Mouse (Mus musculus) gastrocnemius, postnatal 14 days (tissue): ENCODE data around the gene Vwc2. TPM values are rescaled to one million over a fixed set of nuclear protein-coding genes. Genes with fewer than 3 reads are reported as not detected.

Experiments
- DNase-seq: peaks from one replicate; pipeline ENCODE4 v3.0.0; 2021; ENCODE audit warnings: mixed read lengths
- intact Hi-C: fragments of 180-260 bp; cut with DNase I; formaldehyde crosslinking; loops from one replicate; pipeline ENCODE4 v1.15.1; 2025; ENCODE audit warnings: low total_unique reads
- long read RNA-seq, 2 experiments: library from polyadenylated mRNA; stranded (forward); transcript quantifications; one replicate each; pipeline ENCODE4 v2.0.0; 2021
- total RNA-seq, 2 experiments: library from RNA; stranded (reverse); gene quantifications; 2 replicates each; pipeline ENCODE4 v1.2.3; 2021

The Vwc2 gene
- total RNA-seq = under 1 TPM; 0.38 to 0.90 TPM
- long read RNA-seq, experiment 1, partial matches to known transcripts = 1 of 1 reads
- long read RNA-seq, experiment 1, other reads (novel, unspliced or antisense) = 0 of 1 reads
- long read RNA-seq, experiment 2 = 0 reads

GRCm38 (mm10) chr11:11113576-11114233 lies at the start of gene Vwc2:
TSS of gene Vwc2 (plus strand) at chr11:11114223.
- DNase-seq = peak; percentile 16
- intact Hi-C loops = no loop called here

- no peak for DNase-seq
- intact Hi-C loops = no loop called here
These were observed 25.8 kb upstream of the Vwc2 start for GRCm38 (mm10) chr11:11088162-11088756.

- DNase-seq = no peak
- intact Hi-C loops = no loop called here
These were observed 16.4 kb upstream of the Vwc2 start for GRCm38 (mm10) chr11:11097606-11098005.

- intact Hi-C loops = no loop called here
- DNase-seq = no peak
These were observed 15.7 kb upstream of the Vwc2 start for GRCm38 (mm10) chr11:11098282-11098681.

GRCm38 (mm10) chr11:11099011-11099410 lies 15.0 kb upstream of the Vwc2 start:
- DNase-seq = no peak
- intact Hi-C loops = no loop called here

- no peak for DNase-seq
- intact Hi-C loops = no loop called here
These were observed 11.8 kb upstream of the Vwc2 start for GRCm38 (mm10) chr11:11102182-11102581.

GRCm38 (mm10) chr11:11102620-11103019 lies 11.4 kb upstream of the Vwc2 start:
- intact Hi-C loops = no loop called here

GRCm38 (mm10) chr11:11108922-11109321 lies 5.1 kb upstream of the Vwc2 start:
- intact Hi-C loops = no loop called here

More at GRCm38 (mm10) chr11:11102620-11103019, 11.4 kb upstream of the Vwc2 start:
- DNase-seq = no peak

GRCm38 (mm10) chr11:11114234-11115030 lies 409 bp downstream of the Vwc2 start:
- intact Hi-C loops = no loop called here
- DNase-seq = no peak

More at GRCm38 (mm10) chr11:11108922-11109321, 5.1 kb upstream of the Vwc2 start:
- no peak for DNase-seq

GRCm38 (mm10) chr11:11115031-11115647 lies 1.1 kb downstream of the Vwc2 start:
- intact Hi-C loops = no loop called here
- DNase-seq = no peak

- peak; percentile 13 for DNase-seq
- intact Hi-C loops = no loop called here
These were observed 1.9 kb downstream of the Vwc2 start for GRCm38 (mm10) chr11:11115648-11116590.

- DNase-seq = no peak
- intact Hi-C loops = no loop called here
These were observed 2.7 kb downstream of the Vwc2 start for GRCm38 (mm10) chr11:11116736-11117135.

- DNase-seq = peak; percentile 53
- intact Hi-C loops = no loop called here
These were observed 8.8 kb downstream of the Vwc2 start for GRCm38 (mm10) chr11:11122866-11123265.

GRCm38 (mm10) chr11:11131414-11132077 lies 17.5 kb downstream of the Vwc2 start:
- DNase-seq = peak; percentile 10
- intact Hi-C loops = no loop called here

- intact Hi-C loops = no loop called here
- no peak for DNase-seq
These were observed 26.6 kb downstream of the Vwc2 start for GRCm38 (mm10) chr11:11140622-11141021.

- intact Hi-C loops = no loop called here
- no peak for DNase-seq
These were observed 38.7 kb downstream of the Vwc2 start for GRCm38 (mm10) chr11:11152681-11153080.

- no peak for DNase-seq
- intact Hi-C loops = no loop called here
These were observed 57.4 kb downstream of the Vwc2 start for GRCm38 (mm10) chr11:11171396-11171795.

- intact Hi-C loops = no loop called here
- no peak for DNase-seq
These were observed 61.2 kb downstream of the Vwc2 start for GRCm38 (mm10) chr11:11175259-11175658.
